Mouse (Mus musculus) heart, postnatal 0 days (tissue): ENCODE measurements at regions not wholly inside any gene's neighbourhood (a gene's known extent, or its start where the extent isn't known, plus 50 kb on each side); places are given as distances from the start of the nearest gene placed in this dataset.
A peak's percentile ranks its signal among the peaks of the same experiment; 100 is the strongest.

Source experiments
- ATAC-seq: fragments of 200-750 bp; cut with Nextera tagmentation; 2 replicates; pipeline ENCODE4 v1.8.0; 2017; ENCODE audit warnings: low read depth, moderate number of reproducible peaks, moderate library complexity; ENCODE audit not compliant: insufficient read depth
- DNase-seq: peaks from one replicate; pipeline ENCODE4 v3.0.0-alpha.2; 2016; ENCODE audit warnings: low spot score
- H3K27ac ChIP-seq: fragments of 300-500 bp; sonication (generic); 2 replicates; pipeline ENCODE4 v1.5.1; 2014; ENCODE audit warnings: low read depth, mild to moderate bottlenecking
- H3K27me3 ChIP-seq: fragments of 300-500 bp; sonication (generic); 2 replicates; pipeline ENCODE4 v1.6.1; 2014; ENCODE audit warnings: low read length, mixed read lengths; ENCODE audit not compliant: control insufficient read depth, insufficient read depth
- H3K36me3 ChIP-seq: fragments of 300-500 bp; sonication (generic); replicated peaks from 2 replicates; pipeline ENCODE4 v1.6.1; 2014; ENCODE audit warnings: low read length, mixed read lengths; ENCODE audit not compliant: control insufficient read depth, insufficient read depth
- H3K4me1 ChIP-seq: fragments of 300-500 bp; sonication (generic); 2 replicates; pipeline ENCODE4 v1.6.1; 2014; ENCODE audit warnings: antibody characterized with exemption; ENCODE audit not compliant: control insufficient read depth, insufficient read depth
- H3K4me2 ChIP-seq: fragments of 300-500 bp; sonication (generic); 2 replicates; pipeline ENCODE4 v1.6.1; 2014; ENCODE audit warnings: low read depth, mild to moderate bottlenecking, low read length, moderate library complexity
- H3K4me3 ChIP-seq: fragments of 300-500 bp; sonication (generic); 2 replicates; pipeline ENCODE4 v1.5.1; 2014; ENCODE audit warnings: low read depth, low read length
- H3K9ac ChIP-seq: fragments of 300-500 bp; sonication (generic); replicated peaks from 2 replicates; pipeline ENCODE4 v1.6.1; 2014; ENCODE audit warnings: low read depth, low read length, mixed read lengths
- H3K9me3 ChIP-seq: fragments of 300-500 bp; sonication (generic); replicated peaks from 2 replicates; pipeline ENCODE4 v1.6.1; 2016; ENCODE audit warnings: low read length; ENCODE audit not compliant: control insufficient read depth
- CTCF ChIP-seq: IDR thresholded peaks from 2 replicates; pipeline ENCODE4 v1.5.1; 2016; ENCODE audit warnings: antibody characterized with exemption, control low read depth, low read depth
- EP300 ChIP-seq: IDR thresholded peaks from 2 replicates; pipeline ENCODE4 v1.6.1; 2016; ENCODE audit warnings: antibody characterized with exemption, low read depth
- WGBS: fragments of 180-500 bp; shearing (Covaris S2); extraction: QIAGEN DNeasy Blood & Tissue Kit; methylation state at CpG from one replicate; pipeline ENCODE4 v1.1.7; 2014; 5-methylcytosine and 5-hydroxymethylcytosine counted together

DNA sequence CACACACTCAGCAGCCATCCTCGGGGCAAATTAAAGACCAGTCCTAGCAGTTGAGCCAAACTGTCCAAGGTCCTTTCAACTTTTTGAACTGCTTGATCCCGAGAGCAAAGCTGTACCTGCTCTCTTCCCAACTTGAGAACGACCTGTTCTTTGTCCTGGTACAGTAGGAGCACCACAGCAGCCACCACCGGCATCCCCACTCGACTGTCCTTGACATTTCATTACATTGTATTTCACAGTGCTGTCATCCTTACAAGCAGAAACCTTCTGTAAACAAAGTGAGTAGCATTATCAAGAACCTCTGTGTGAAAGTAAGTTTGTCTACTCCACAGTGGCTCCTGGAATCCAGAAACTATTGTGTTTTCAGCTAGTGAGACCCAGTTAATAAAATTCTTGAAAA lies 240.2 kb upstream of the Zfp462 start:
- Histone ChIP-seq H3K27me3 (no peaks in the 10 kb centered on the region), H3K4me1 (no peaks in the 10 kb centered on the region), H3K4me2 (no peak overlapping the region), H3K36me3 (no peaks in the 10 kb centered on the region), H3K9me3 (no peaks in the 10 kb centered on the region), H3K4me3 (no peak overlapping the region), H3K27ac (no peak overlapping the region), H3K9ac (no peak overlapping the region)
- ATAC-seq (no peak), DNase-seq (no peak)
- 59% methylated on average over 5 of the region's 5 CpGs for WGBS
- TF ChIP-seq CTCF (no peak), EP300 (no peak)

DNA sequence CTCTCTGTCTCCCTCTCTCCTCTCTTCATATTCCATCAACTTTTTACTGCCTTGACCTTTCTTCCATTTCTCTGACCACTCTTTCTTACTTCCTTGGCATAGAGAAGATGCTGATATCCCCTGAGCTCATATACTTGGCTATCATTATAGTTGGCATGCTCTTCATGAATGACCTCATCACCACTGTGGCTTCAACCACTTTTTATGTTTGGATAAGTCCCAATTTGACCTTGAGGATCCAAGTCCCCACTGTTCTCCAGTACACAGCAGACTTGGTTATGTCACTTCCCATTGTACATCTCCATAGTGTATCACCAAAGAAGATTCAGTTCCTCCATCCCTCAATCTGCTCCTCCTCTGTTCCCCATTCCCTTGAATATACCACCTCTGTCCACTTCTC lies 235.1 kb upstream of the Zfp462 start:
- Histone ChIP-seq H3K27ac (no peak overlapping the region), H3K4me3 (no peak overlapping the region), H3K36me3 (no peaks in the 10 kb centered on the region), H3K4me2 (no peak overlapping the region), H3K9ac (no peak overlapping the region), H3K9me3 (no peaks in the 10 kb centered on the region), H3K27me3 (no peaks in the 10 kb centered on the region), H3K4me1 (no peaks in the 10 kb centered on the region)
- TF ChIP-seq CTCF, result no peak
- no peak for TF ChIP-seq EP300
- no peak for DNase-seq
- ATAC-seq, result no peak

DNA sequence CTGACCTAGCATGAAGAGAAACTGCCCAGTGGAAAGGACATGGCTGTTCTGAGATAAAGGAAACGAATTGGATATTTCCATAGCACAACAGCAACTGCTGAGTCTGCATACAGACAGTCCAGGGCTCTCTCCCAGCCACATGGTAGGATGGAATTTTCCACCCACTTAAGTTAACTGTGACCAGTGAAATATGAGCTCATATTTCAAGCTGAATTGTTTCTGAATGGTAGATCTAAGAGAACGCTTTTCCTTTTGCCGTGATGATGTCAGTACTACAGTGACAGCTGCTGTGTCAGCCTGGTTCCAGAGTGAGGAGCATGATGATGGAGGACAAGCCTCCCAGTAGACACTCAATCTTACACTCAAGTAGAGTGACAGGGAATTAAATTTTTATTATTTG lies 231.9 kb upstream of the Zfp462 start:
- WGBS, result 28% methylated on average over 3 of the region's 3 CpGs
- Histone ChIP-seq H3K4me2 (no peak overlapping the region), H3K4me1 (no peaks in the 10 kb centered on the region), H3K4me3 (no peak overlapping the region), H3K9ac (no peak overlapping the region), H3K27ac (no peak overlapping the region), H3K36me3 (no peaks in the 10 kb centered on the region), H3K27me3 (no peaks in the 10 kb centered on the region), H3K9me3 (no peaks in the 10 kb centered on the region)
- ATAC-seq (peak; percentile 55; the same call in 1 of the 2 replicates), DNase-seq (peak; percentile 16)
- no peak for TF ChIP-seq CTCF
- TF ChIP-seq EP300, result no peak

DNA sequence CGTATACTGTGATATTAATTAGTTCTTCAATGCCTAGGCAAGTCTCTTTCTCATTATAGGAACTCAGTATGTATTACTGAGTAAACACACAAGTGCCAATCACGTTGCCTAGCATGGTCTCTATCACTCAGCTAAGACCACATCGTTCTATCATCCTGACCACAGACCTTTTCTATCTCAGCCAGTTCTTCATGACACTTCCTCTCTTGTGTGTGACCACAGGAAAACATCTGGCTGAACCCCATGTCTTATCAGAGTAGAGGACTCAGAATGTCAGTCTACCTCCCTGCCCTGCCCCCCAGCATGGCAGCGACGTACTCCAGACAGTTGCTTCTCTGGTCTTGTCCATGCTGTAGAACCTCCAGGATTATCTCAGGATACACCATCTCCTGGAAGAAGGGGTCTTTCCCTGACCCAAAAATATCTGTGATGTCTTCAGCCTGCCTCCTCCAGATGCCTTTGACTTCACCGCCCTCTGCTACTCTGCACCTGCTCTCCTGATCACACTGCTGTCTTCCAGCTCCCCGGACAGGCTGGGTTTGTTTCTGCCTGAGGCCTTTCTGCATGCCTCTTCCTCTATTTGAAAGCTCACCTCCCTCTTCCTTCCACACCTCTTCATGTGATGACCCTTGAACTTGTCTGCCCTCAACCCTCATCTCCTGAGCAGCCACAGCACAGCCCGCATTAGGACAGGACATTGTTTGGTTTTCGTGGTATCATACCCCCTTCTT lies 230.1 kb upstream of the Zfp462 start:
- H3K27me3 ChIP-seq, result no peaks in the 10 kb centered on the region
- ATAC-seq (no peak), DNase-seq (no peak)
- no peak for TF ChIP-seq EP300
- TF ChIP-seq CTCF, result no peak
- no peak overlapping the region for H3K27ac ChIP-seq
- H3K4me1 ChIP-seq, result no peaks in the 10 kb centered on the region
- no peaks in the 10 kb centered on the region for H3K36me3 ChIP-seq
- WGBS, result 46% methylated on average over 9 of the region's 9 CpGs
- H3K4me3 ChIP-seq, result no peak overlapping the region
- no peaks in the 10 kb centered on the region for H3K9me3 ChIP-seq
- H3K9ac ChIP-seq, result no peak overlapping the region
- no peak overlapping the region for H3K4me2 ChIP-seq

DNA sequence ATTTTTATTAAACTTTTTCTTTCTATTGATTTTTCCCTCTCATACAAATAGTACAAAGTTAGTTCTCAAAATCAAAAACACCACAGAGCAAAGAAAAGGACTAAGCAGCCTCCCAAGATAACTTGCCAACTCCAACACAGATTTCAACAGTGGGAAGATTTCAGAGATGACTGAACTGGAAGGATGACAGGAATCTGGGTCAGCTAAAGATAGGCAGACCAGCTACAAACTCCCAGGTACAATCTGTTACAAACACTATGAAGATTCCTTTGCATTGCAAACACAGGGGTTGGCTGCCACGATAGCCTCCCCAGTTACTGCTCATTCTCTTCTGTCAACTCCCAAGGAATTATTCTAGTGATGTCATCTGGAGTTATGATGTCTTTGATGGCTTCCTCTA lies 226.8 kb upstream of the Zfp462 start:
- 29% methylated on average over 1 of the region's 1 CpGs for WGBS
- DNase-seq (no peak), ATAC-seq (no peak)
- no peaks in the 10 kb centered on the region for H3K27me3 ChIP-seq
- no peak overlapping the region for H3K9ac ChIP-seq
- TF ChIP-seq EP300 (no peak), CTCF (no peak)
- no peaks in the 10 kb centered on the region for H3K4me1 ChIP-seq
- H3K36me3 ChIP-seq, result no peaks in the 10 kb centered on the region
- no peak overlapping the region for H3K4me3 ChIP-seq
- no peak overlapping the region for H3K27ac ChIP-seq
- H3K4me2 ChIP-seq, result no peak overlapping the region
- H3K9me3 ChIP-seq, result no peaks in the 10 kb centered on the region

DNA sequence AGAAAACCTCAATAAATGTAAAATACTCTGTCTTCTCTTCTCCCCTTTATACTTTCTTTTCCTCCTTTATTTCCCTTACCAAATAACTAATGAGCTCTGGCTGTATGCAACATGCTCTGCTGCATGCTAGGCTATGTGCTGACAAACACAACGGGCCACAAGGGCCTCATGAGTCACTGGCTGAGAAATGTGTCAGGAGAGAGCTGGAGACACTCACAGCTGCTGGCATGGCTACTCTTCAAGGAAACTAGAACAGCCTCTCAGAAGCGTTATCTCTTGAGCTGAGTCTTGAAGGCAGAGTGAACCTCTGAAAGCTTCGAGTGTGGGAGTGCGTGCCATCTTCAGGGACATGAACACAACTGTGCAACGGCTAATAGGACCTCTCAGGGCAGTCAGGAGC lies 205.8 kb upstream of the Zfp462 start:
- no peak overlapping the region for H3K27ac ChIP-seq
- no peaks in the 10 kb centered on the region for H3K27me3 ChIP-seq
- H3K4me3 ChIP-seq, result no peak overlapping the region
- H3K9ac ChIP-seq, result no peak overlapping the region
- H3K4me1 ChIP-seq, result no peaks in the 10 kb centered on the region
- H3K4me2 ChIP-seq, result no peak overlapping the region
- ATAC-seq (no peak), DNase-seq (no peak)
- no peaks in the 10 kb centered on the region for H3K9me3 ChIP-seq
- H3K36me3 ChIP-seq, result no peaks in the 10 kb centered on the region
- 20% methylated on average over 5 of the region's 5 CpGs for WGBS
- no peak for TF ChIP-seq CTCF
- no peak for TF ChIP-seq EP300
